Mouse (Mus musculus): ENCODE results near the gene Myo9a.
A peak's percentile ranks its signal among the peaks of the same experiment; 100 is the strongest.

Myo9a gene

DNA sequence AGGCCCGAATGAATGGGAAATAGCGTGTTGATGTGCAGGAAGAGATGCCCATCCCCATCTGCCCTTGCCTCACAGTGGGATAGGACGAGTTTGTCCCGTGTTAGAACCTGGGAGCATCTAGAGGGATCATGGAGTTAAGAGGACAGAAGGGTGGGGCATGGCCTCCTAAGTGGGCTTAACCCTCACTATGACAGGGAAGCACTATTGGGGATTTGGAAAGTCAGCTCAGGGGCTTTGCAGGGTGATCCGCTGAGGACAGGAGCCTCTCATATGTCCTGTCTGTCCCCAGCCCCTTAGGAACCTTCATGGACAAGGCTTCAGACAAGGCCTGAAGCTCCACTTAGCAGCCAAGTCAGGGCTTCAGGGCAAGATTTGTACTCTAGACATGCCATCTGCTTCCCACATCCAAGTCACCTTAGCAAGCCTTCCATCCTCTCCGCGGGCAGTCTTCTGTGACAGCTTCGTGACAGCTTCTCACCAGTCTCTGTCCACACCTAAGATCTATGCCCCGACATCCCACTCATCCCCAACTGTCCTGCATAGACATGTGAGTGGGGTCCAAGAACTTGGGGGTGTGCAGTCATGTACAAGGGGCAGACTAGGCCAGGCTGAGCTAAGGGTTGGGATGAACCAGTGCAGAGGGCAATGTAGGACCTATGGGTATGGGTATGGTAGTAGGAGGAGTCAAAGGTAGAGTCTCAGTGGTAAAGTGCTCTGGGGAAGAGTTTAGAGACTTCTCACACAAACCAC is 200.5 kb downstream of the Myo9a start:
- DNase-seq, result no peak

DNA sequence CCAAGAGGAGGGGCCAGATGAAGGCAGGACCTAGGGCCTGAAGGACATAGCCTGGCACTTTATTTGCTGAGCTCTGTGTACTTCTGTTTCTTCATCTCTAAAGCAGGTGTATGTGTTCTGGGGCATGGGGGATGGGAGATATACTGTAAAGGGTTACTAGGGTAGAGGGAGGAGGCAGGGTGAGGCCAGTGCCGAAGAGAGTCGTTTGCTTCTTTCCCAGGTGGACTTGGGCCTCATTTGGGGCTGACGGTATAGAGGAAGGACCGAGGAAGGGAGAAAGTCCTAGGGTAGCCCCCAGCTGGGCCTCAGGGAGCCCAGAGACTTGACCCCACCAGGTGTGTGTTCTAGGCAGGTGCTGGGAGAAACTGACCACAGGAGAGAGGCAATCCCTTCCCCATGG is 201.2 kb downstream of the Myo9a start:
- no peak for DNase-seq

DNA sequence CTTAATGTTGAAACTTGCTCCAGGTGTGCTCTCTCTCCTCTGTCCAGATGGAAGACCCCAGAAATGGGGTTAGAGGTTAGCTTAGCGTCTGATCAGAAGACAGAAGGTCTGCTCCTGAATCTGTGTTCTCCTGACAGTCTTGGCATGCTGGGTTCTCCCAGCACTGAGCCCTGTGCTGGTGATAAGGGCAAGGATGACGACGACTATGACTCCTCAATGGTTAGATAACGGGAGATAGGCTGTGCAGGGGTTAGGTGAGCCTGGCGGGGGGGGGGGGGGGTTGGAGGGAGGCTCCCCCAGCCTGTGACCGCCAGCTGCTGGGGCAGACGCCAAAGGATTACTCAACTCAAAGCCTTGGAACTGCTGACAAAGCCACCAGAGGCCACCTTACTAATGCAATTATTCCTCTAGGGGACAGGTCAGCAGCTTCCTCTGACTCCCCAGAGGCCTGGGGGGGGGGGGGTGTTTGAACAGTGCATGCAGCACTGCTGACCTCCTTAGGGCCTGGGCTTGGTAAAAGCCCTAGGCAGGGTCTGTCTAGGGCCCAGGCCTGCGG is 201.9 kb downstream of the Myo9a start:
- DNase-seq, result no peak

DNA sequence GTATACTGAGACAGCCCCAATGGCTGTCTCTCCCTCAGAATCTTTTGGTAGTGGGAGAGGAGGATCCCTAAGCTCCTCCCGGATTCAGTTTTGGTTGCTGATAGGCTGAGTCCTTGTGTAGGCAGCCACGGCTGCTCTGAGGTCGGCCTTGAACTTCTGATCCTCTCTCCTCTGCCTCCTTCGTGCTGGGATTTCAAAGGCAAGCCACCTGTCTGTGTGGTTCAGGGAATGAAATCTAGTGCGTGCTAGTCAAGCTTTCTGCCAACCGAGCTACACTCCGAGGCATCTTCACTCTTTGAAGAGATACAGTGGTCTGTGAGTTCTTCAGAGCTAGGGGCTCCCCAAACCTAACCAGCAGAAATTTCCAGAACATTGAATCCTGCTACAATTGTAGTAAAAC is 202.9 kb downstream of the Myo9a start:
- DNase-seq, result no peak

DNA sequence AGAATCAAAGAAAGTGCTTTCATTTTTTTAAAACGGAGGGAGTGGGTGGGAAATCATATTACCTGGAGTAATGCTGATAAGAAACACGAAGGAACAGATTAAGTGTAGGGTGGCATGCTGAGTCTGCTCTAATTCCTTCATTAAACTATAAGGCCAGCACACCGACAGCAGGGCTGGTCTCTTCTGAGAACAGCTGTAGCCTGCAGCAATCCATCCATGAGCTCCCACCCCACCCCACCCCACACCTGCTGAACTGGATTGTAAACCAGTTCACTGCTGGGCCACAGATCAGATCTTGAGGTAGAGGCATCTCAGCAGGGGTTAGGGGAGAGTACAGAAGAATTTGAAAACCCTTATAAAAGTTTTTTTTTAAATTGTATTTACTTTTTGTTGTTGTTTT is 204.5 kb downstream of the Myo9a start:
- no peak for DNase-seq

DNA sequence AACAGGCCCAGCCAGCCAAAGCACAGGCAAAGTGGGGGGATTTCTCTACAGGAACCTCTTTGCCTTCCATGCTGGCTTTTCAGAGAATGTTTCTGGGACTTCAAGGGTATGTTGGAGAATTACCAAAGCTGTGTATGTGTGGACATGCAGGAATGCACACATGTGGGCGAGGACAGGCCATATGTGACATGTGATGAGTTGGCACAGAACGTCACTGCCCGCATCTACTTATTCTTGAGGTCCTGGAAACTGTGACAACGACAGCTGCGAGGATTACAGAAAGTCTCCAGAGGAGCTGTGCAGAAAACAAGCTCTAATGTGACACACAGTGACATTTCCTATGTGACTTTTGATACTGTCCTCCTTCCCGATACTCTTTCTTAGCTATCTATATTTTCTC is 205.0 kb downstream of the Myo9a start:
- DNase-seq, result no peak

DNA sequence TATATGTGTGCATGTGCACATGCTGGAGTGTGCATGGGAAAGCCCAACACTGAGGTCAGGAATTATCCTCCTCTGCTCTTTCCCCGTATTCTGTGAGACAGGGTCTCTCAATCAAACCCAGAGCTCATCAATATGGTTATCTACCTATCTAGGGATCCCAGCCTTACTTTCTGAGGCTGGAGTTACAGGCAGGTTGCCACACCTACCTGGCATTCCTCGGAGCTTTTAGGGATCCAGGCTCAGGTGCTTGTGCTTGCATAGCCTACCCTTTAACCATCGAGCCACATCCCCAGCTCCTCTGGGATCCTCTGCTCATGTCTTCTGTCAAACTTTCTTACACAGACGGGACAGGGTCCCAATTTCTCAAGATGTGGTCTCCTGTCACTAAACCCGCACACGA is 205.8 kb downstream of the Myo9a start:
- DNase-seq, result no peak

DNA sequence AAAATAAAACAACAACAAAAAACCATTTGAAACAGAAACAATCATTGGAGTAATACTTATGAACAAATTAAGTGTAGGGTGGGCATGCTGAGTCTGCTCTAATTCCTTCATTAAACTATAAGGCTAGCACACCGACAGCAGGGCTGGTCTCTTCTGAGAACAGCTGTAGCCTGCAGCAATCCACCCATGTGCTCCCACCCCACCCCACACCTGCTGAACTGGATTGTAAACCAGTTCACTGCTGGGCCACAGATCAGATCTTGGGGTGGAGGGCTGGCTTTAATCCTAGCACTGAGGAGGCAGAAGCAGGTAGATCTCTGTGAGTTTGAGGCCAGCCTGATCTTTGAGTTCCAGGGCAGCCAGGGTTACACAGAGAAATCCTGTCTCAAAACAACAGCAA is 207.4 kb downstream of the Myo9a start:
- peak in 1 of 2 experiments; percentile 4 for DNase-seq

DNA sequence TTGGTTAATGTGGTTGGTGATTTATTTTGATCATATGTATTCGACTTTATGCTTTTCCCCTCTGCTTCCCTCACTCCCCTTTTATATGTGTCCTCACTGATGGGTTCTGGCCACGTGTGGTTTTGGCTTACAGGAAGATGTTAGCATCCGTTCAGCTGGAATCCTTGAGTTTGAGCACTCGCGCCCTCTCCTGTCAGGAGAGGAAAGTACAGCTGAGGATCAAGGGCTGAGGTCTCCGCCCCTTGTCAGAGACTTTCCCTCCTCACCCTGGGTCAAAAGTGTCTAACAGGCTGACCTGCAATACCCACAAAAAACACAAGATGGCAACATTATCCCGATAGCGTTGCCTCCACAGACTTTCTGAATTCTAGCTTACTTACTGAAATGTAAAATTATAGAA is 208.6 kb downstream of the Myo9a start:
- DNase-seq, result peak; percentile 86 to 91

DNA sequence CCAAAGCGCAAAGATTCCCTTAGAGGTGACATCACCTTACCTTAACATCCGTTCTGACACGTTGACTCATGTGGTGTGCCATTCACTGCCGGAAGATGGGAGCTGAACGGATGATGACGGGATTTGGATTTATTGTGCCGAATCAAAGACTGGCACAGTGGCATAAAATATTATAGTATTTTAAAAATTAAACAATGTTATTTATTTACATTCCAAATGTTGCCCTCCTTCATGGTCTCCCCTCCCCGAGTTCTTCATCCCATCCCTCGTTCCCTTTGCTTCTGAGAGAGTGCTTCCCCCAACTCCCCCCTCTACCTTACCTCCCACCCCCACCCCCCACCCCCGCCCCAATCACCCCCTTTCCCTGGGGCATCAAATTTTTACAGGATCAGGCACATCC is 209.9 kb downstream of the Myo9a start, which contains the start of gene Nr2e3:
Gene Nr2e3 (minus strand): TSS at position 101 of the 400 bp plus-strand sequence.
- DNase-seq, result no peak

DNA sequence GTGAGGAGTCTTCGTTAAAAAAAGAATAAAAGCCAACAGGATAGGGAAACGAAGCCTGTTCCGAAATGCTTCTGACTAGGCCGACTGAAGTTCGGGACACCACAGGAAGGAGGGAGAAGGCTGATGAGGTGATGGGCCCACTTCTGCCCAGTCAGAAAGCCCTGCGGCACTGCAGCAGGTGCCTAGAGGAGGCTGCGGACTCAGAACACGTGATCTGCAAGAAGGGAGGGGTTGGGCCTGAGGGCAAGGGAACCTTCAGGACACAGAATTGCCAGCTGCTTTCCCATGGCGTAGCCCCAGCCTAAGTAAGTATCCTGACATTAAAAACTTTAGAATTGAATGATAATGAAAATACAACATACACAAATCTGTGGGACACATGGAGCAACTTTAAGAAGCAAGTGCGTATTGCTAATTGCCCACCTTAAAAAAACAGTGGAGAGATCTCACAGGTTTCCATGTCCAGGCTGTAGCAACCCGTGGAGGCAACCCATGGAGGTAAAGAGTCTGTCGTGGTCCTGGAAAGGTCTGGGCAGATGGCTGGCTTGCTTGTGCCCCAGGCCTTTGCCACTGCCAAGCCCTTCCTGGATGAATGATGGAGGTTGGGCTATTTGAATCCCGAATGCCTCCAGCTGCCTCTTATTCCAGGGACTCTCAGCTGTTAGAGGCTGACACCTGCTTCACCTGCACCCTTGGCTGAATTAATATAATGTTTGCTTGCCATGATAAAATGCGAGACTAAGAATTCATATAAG is 210.7 kb downstream of the Myo9a start:
- DNase-seq, result no peak

DNA sequence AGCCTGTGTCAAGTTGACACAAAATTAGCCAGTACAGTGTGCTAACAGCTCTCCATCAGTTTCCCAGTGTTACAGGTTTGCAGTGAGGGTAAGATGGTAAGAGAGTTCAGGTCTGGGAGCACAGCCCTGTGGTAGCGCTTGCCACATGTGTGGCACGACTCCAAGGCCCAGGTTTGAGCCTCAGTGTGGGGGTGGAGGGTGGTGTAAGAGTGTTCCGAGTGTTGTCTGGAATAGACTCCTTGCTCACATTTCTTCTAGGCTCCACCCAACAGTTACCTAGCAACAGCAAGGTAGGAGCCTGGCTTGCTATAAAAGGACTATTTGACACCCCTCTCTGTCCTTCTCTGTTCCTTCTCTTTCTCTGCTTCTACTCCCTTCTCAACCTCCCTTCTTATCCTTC is 213.7 kb downstream of the Myo9a start:
- DNase-seq, result peak; percentile 50 to 61

DNA sequence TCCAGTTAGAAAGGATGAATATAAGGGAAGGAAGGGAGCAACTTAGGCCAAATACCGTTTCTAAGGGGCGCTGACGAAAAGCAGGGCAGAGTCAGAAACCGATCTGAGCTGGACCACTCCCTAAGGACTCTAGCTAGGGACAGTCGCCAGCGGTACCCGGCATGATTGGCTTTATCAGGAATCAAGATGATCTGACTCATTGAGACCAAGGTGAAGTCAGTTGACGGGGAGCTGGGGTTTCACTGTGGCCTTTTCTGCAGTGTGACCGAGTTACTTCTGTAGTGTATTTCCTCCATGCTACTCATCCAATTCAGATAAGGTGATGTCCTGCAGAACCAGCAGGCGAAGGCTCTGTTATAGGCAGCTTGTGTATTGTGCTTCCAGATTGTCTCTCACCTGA is 214.3 kb downstream of the Myo9a start:
- DNase-seq, result no peak

DNA sequence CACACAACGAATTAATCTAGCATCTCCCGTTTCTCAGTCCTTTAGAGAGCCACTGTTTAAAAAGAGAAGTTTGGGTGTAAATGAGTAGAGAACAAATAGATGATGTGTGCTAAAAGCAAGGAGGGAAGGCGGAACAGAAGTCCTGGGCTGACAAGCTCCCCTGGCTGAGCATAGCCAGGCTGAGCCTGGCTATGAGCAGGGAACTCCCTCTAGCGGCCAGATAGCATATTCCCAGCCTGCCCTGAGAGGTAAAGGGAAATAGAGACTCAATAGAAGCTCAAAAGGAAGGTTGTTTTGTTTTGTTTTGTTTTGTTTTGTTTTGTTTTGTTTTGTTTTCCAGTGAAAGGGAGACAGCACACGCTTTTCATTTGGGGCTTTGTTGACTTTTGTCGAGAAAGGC is 218.7 kb downstream of the Myo9a start:
- peak; percentile 44 to 63 for DNase-seq

DNA sequence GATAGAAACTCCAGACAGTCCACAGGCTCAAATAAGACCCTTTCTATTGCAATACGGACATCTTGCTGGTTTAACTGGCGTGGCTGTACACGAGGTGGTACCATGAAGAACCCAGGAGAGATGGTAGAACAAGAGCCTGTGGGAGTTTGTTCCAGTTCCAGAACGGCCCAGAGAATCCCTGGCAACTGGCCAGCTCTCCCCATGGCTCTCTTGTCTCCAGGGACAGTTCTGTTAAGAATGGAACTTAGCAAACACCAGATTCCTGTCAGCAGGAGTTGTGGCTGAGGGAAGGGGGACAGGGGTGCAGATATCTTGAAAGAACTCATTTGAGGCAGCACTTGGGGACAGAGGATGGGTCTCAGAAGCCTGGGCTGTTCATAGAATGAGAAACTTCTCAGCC is 220.6 kb downstream of the Myo9a start:
- DNase-seq, result no peak
